Mouse (Mus musculus) bone marrow macrophage, adult 2 months (primary cell): ENCODE data around the gene Gdpgp1.

Experiments
- CTCF ChIP-seq: IDR thresholded peaks from 2 replicates; pipeline ENCODE4 v1.5.1; 2012; ENCODE audit warnings: low read depth, mild to moderate bottlenecking, low read length, moderate library complexity
- POLR2A ChIP-seq: IDR thresholded peaks from 2 replicates; pipeline ENCODE4 v1.6.1; 2012; ENCODE audit warnings: mild to moderate bottlenecking, low read depth, low read length, borderline replicate concordance

DNA sequence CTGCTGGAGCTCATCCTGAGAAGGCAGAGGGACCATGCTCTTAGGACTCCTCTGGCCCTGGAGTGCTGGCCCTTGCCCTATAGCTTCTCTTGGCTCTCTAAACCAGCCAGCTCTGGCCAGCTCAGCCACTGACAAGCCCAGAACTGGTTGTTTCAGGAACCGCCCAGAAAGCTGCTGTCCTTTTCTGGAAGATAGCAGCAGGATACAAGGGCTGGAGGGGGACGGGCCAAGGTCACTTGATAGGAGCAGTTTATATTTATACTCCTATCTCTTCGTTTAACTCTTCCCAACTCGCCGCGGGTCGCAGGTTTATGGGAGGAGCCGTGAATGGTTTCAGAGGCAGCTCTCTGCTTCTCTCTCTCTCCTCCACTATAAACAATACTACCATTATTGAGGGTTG is 46.6 kb upstream of the Gdpgp1 start:
- no peak for TF ChIP-seq POLR2A
- TF ChIP-seq CTCF, result no peak
